Mouse (Mus musculus): Measurements from ENCODE around the gene Scml4. TPM values are rescaled to one million over a fixed set of nuclear protein-coding genes. Genes with fewer than 3 reads are reported as not detected.
A peak's percentile ranks its signal among the peaks of the same experiment; 100 is the strongest.

The Scml4 gene
- total RNA-seq (2012; rRNA removed): 0.08 TPM in 1 of 2 replicates, not detected in the other
- under 1 TPM in 1 of 2 experiments, not detected in 1; 0.03 TPM for polyA plus RNA-seq (2012; ENCODE audit: insufficient read depth in 1 of 2, insufficient read length in 2 of 2, low read depth in 1 of 2, low replicate concordance in 2 of 2, missing spikeins in 1 of 2)

DNA sequence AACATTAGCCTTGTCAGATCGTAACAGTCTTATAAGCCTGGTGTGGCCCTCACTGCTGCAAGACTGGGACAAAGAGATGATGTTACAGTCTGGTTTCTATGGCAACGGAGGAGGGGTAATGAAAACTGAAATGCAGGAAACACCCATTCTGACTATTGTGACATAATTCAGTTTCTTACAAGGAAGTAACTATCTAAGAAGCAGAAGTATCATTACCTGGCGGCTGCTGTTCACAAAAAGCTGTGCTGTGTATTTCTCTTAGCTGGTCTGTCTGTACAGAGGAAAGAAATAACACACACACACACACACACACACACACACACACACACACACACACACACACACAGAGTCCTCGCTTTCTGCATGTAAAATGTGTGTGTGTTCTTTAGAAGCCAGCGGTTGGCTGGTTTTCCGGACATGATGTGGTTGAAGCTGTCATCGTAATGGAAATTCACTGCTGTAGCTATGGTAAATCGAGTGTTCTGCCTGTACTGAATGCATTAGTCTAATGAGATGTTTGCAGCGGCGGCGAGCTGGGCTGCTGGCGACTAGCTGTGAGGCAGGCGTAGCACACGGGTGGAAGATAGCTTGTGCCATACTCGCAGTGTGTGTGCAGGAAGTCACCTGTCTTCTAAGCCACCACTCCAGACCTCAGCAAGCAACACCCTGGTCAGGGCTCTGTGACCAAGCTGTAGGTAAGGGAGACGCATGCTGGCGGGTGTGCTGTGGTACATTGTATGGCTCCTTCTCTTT, at the start of gene Scml4:
Scml4 (plus strand) TSS at position 212 of the 753 bp plus-strand sequence.
- H3K9me3 ChIP-seq (replicated peaks; ENCODE audit: insufficient read depth, low read length): no peaks in the 10 kb centered on the region
- no peak within 1 kb of the TSS for H3K27ac ChIP-seq (ENCODE audit: control insufficient read depth, low read depth, low read length)
- TF ChIP-seq HCFC1 (IDR thresholded peaks at IDR 0.05; ENCODE audit: low read depth, low read length) (no peak), EP300 (IDR thresholded peaks at IDR 0.05; ENCODE audit: low read depth in 1 of 2, low read length in 2 of 2) (no peak), MEF2A (IDR thresholded peaks at IDR 0.05; ENCODE audit: extremely low read depth, insufficient replicate concordance, low read depth, low read length, poor library complexity, severe bottlenecking) (no peak), JUND (IDR thresholded peaks at IDR 0.05; ENCODE audit: low read depth, low read length) (no peak), NRF1 (IDR thresholded peaks at IDR 0.05; ENCODE audit: insufficient read depth, low read depth, low read length, poor library complexity, severe bottlenecking) (no peak), RCOR1 (IDR thresholded peaks at IDR 0.05; ENCODE audit: low read depth, low read length) (no peak), KAT2A (conservative IDR thresholded peaks at IDR 0.05; ENCODE audit: low read depth, low read length) (no peak), GABPA (IDR thresholded peaks at IDR 0.05; ENCODE audit: low read depth, low read length) (no peak), USF2 (IDR thresholded peaks at IDR 0.05; ENCODE audit: borderline replicate concordance in 1 of 2, insufficient read depth in 1 of 2, low read depth in 1 of 2, low read length in 2 of 2) (no peak), TCF12 (IDR thresholded peaks at IDR 0.05; ENCODE audit: low read depth, low read length) (no peak), ETS1 (IDR thresholded peaks at IDR 0.05; ENCODE audit: low read depth, low read length) (no peak), SIN3A (IDR thresholded peaks at IDR 0.05; ENCODE audit: low read length) (no peak), CTCF (IDR thresholded peaks at IDR 0.05 in 2 of 3, conservative IDR thresholded peaks at IDR 0.05 in 1 of 3; ENCODE audit: control insufficient read depth in 1 of 3, insufficient read depth in 1 of 3, low read depth in 2 of 3, low read length in 3 of 3, poor library complexity in 1 of 3, severe bottlenecking in 1 of 3) (no peak), MXI1 (IDR thresholded peaks at IDR 0.05; ENCODE audit: low read depth, low read length) (no peak), TBP (IDR thresholded peaks at IDR 0.05; ENCODE audit: low read depth, low read length) (no peak)
- no peaks in the 10 kb centered on the region for H3K79me2 ChIP-seq (ENCODE audit: control insufficient read depth, insufficient read depth, low read length, poor library complexity)
- H3K27me3 ChIP-seq (ENCODE audit: control insufficient read depth in 1 of 2, insufficient read depth in 2 of 2, low read length in 2 of 2): no peaks in the 10 kb centered on the region; a peak in 1 of 4 replicates
- H3K4me1 ChIP-seq (ENCODE audit: control insufficient read depth in 1 of 2, insufficient read depth in 2 of 2, low read length in 2 of 2): no peaks in the 10 kb centered on the region; a peak in 1 of 4 replicates
- H3K36me3 ChIP-seq (ENCODE audit: control insufficient read depth in 1 of 2, insufficient read depth in 2 of 2, low read length in 2 of 2): no peaks in the 10 kb centered on the region
- peak; percentile 63 for DNase-seq (ENCODE audit: low read depth, low spot score)
- H3K4me3 ChIP-seq (ENCODE audit: control insufficient read depth in 1 of 2, insufficient read depth in 1 of 2, low read depth in 2 of 2, low read length in 2 of 2): no peak within 1 kb of the TSS
- H3K9ac ChIP-seq (ENCODE audit: control insufficient read depth, low read depth, low read length, poor library complexity, severe bottlenecking): no peak within 1 kb of the TSS

DNA sequence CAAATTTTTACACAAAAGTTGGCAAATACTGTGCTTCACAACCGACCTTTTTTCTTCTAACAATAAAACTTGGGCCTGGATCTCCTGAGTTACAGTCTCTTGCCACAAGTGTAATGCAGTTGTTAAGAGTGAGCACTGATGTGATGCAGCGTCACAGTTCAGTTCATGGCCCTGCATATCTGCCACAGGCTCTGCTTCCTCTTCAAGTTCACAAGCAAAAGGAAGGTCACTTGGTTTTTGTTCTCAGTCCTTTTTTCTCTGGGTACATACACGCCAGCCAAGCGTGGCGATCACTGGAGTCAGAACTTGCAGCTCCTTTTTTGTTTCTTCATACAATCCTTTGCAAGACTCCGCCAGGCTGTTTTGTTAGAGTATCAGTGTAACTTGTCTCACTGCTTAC, 34.2 kb upstream of the Scml4 start:
- Histone ChIP-seq H3K9ac (ENCODE audit: control insufficient read depth, low read depth, low read length, poor library complexity, severe bottlenecking) (no peak overlapping the region), H3K27ac (ENCODE audit: control insufficient read depth, low read depth, low read length) (no peak overlapping the region), H3K27me3 (ENCODE audit: control insufficient read depth in 1 of 2, insufficient read depth in 2 of 2, low read length in 2 of 2) (no peaks in the 10 kb centered on the region), H3K9me3 (replicated peaks; ENCODE audit: insufficient read depth, low read length) (no peaks in the 10 kb centered on the region), H3K4me1 (ENCODE audit: control insufficient read depth in 1 of 2, insufficient read depth in 2 of 2, low read length in 2 of 2) (no peaks in the 10 kb centered on the region), H3K4me3 (ENCODE audit: control insufficient read depth in 1 of 2, insufficient read depth in 1 of 2, low read depth in 2 of 2, low read length in 2 of 2) (no peak overlapping the region), H3K36me3 (ENCODE audit: control insufficient read depth in 1 of 2, insufficient read depth in 2 of 2, low read length in 2 of 2) (peaks cover 0 to 21% of the 10 kb centered on the region in 2 experiments; a peak in 2 of 4 replicates), H3K79me2 (ENCODE audit: control insufficient read depth, insufficient read depth, low read length, poor library complexity) (no peaks in the 10 kb centered on the region)
- no peak for TF ChIP-seq POLR2AphosphoS2 (IDR thresholded peaks at IDR 0.05; ENCODE audit: low read length)
- DNase-seq (ENCODE audit: low read depth, low spot score): no peak

All from MEL (cell line).